Mouse (Mus musculus): ENCODE data around the gene Kirrel.

GRCm38 (mm10) chr3:87104856-87105255, 69.7 kb downstream of the Kirrel start:
- TF ChIP-seq GATA1 (IDR thresholded peaks at IDR 0.05; ENCODE audit: borderline replicate concordance, low read length) (no peak), FLI1 (IDR thresholded peaks at IDR 0.05; ENCODE audit: low read length) (no peak)

All from megakaryocyte, embryonic 14.5 days (primary cell).